Mouse (Mus musculus) midbrain, embryonic 14.5 days (tissue): ENCODE data around the gene Rab3c. TPM values are rescaled to one million over a fixed set of nuclear protein-coding genes. Genes with fewer than 3 reads are reported as not detected.

ENCODE experiments used
- ATAC-seq: fragments of 200-750 bp; cut with Nextera tagmentation; 2 replicates; pipeline ENCODE4 v1.8.0; 2017; ENCODE audit warnings: moderate number of reproducible peaks, moderate library complexity; ENCODE audit not compliant: low FRiP score, low TSS enrichment
- DNase-seq: peaks from one replicate; pipeline ENCODE4 v3.0.0-alpha.2; 2015
- H3K27ac ChIP-seq: fragments of 300-500 bp; sonication (generic); replicated peaks from 2 replicates; pipeline ENCODE4 v1.5.1; 2014; ENCODE audit warnings: mild to moderate bottlenecking, low read depth, low read length, moderate library complexity
- H3K27me3 ChIP-seq: fragments of 300-500 bp; sonication (generic); 2 replicates; pipeline ENCODE4 v1.6.1; 2014; ENCODE audit warnings: low read length, control low read depth, mixed read lengths; ENCODE audit not compliant: control insufficient read depth, insufficient read depth
- H3K36me3 ChIP-seq: fragments of 300-500 bp; sonication (generic); 2 replicates; pipeline ENCODE4 v1.6.1; 2014; ENCODE audit warnings: low read length, control low read depth; ENCODE audit not compliant: control insufficient read depth, insufficient read depth
- H3K4me1 ChIP-seq: fragments of 300-500 bp; sonication (generic); 2 replicates; pipeline ENCODE4 v1.6.1; 2014; ENCODE audit warnings: mild to moderate bottlenecking, antibody characterized with exemption, low read length, control low read depth; ENCODE audit not compliant: control insufficient read depth, insufficient read depth
- H3K4me2 ChIP-seq: fragments of 300-500 bp; sonication (generic); 2 replicates; pipeline ENCODE4 v1.6.1; 2014; ENCODE audit warnings: mild to moderate bottlenecking, low read length, moderate library complexity
- H3K4me3 ChIP-seq: fragments of 300-500 bp; sonication (generic); replicated peaks from 2 replicates; pipeline ENCODE4 v1.5.1; 2014; ENCODE audit warnings: low read depth, low read length
- H3K9ac ChIP-seq: fragments of 300-500 bp; sonication (generic); replicated peaks from 2 replicates; pipeline ENCODE4 v1.6.1; 2014; ENCODE audit warnings: mild to moderate bottlenecking, low read length, moderate library complexity
- H3K9me3 ChIP-seq: fragments of 300-500 bp; sonication (generic); 2 replicates; pipeline ENCODE4 v1.6.1; 2016; ENCODE audit warnings: low read length, control low read depth, mixed read lengths; ENCODE audit not compliant: control insufficient read depth
- WGBS: fragments of 180-500 bp; shearing (Covaris S2); extraction: QIAGEN DNeasy Blood & Tissue Kit; methylation state at CpG from one replicate; pipeline ENCODE4 v1.1.7; 2014; 5-methylcytosine and 5-hydroxymethylcytosine counted together
- polyA plus RNA-seq: library from polyadenylated mRNA; unstranded; fragments of >200 nt; fragmentation: Nextera tagmentation; extraction: Ambion mirVana; gene quantifications from 2 replicates; pipeline ENCODE4 v1.2.1, GENCODE M21; 2014

The Rab3c gene
- polyA plus RNA-seq, 1 experiment from 2014 or later = 207 TPM

GRCm38 (mm10) chr13:110094998-110095397 lies 185.8 kb downstream of the Rab3c start:
- peak overlapping the region; percentile 84 for H3K27ac ChIP-seq
- WGBS = 46% methylated on average over 6 of the region's 6 CpGs
- H3K9me3 ChIP-seq = no peaks in the 10 kb centered on the region
- H3K4me1 ChIP-seq = peaks cover 26% of the 10 kb centered on the region
- peak overlapping the region; percentile 28 for H3K4me2 ChIP-seq
- H3K9ac ChIP-seq = no peak overlapping the region
- peak; percentile 58 for DNase-seq
- H3K27me3 ChIP-seq = no peaks in the 10 kb centered on the region
- H3K4me3 ChIP-seq = no peak overlapping the region
- peak; percentile 47; the same call in 1 of the 2 replicates for ATAC-seq
- H3K36me3 ChIP-seq = no peaks in the 10 kb centered on the region

- DNase-seq = peak; percentile 80
- Histone ChIP-seq H3K36me3 (no peaks in the 10 kb centered on the region), H3K27me3 (no peaks in the 10 kb centered on the region), H3K4me1 (peaks cover 26% of the 10 kb centered on the region), H3K9ac (no peak overlapping the region), H3K9me3 (no peaks in the 10 kb centered on the region), H3K4me3 (no peak overlapping the region), H3K4me2 (peak overlapping the region; percentile 28), H3K27ac (peak overlapping the region; percentile 84)
- peak; percentile 79 for ATAC-seq
- WGBS = 19% methylated on average over 17 of the region's 17 CpGs
These were observed 186.8 kb downstream of the Rab3c start for GRCm38 (mm10) chr13:110093720-110094685.

- Histone ChIP-seq H3K36me3 (peaks cover 15% of the 10 kb centered on the region), H3K4me3 (no peak overlapping the region), H3K27ac (no peak overlapping the region), H3K27me3 (no peaks in the 10 kb centered on the region), H3K9me3 (no peaks in the 10 kb centered on the region), H3K4me2 (no peak overlapping the region), H3K9ac (no peak overlapping the region), H3K4me1 (no peaks in the 10 kb centered on the region)
- 93% methylated on average over 8 of the region's 8 CpGs for WGBS
- ATAC-seq (no peak), DNase-seq (no peak)
These were observed 196.8 kb downstream of the Rab3c start for GRCm38 (mm10) chr13:110083961-110084360.

- Histone ChIP-seq H3K4me1 (no peaks in the 10 kb centered on the region), H3K27me3 (no peaks in the 10 kb centered on the region), H3K9me3 (no peaks in the 10 kb centered on the region), H3K36me3 (peaks cover 15% of the 10 kb centered on the region), H3K4me2 (no peak overlapping the region), H3K27ac (no peak overlapping the region), H3K4me3 (no peak overlapping the region), H3K9ac (no peak overlapping the region)
- DNase-seq = peak; percentile 43
- no peak for ATAC-seq
These were observed 199.6 kb downstream of the Rab3c start for GRCm38 (mm10) chr13:110081174-110081573.

GRCm38 (mm10) chr13:110075587-110075986 lies 205.2 kb downstream of the Rab3c start:
- H3K4me2 ChIP-seq = no peak overlapping the region
- no peaks in the 10 kb centered on the region for H3K27me3 ChIP-seq
- no peak overlapping the region for H3K9ac ChIP-seq
- no peak overlapping the region for H3K4me3 ChIP-seq
- no peaks in the 10 kb centered on the region for H3K36me3 ChIP-seq
- no peaks in the 10 kb centered on the region for H3K9me3 ChIP-seq
- DNase-seq (no peak), ATAC-seq (no peak)
- WGBS = 92% methylated on average over 9 of the region's 9 CpGs
- H3K27ac ChIP-seq = no peak overlapping the region
- peaks cover 14% of the 10 kb centered on the region; the same call in 1 of the 2 replicates for H3K4me1 ChIP-seq

GRCm38 (mm10) chr13:110074180-110074579 lies 206.6 kb downstream of the Rab3c start:
- no peak for ATAC-seq
- peak overlapping the region; percentile 2; the same call in 1 of the 2 replicates for H3K27ac ChIP-seq
- DNase-seq = peak; percentile 53

GRCm38 (mm10) chr13:110067149-110067548 lies 213.6 kb downstream of the Rab3c start:
- no peak for DNase-seq
- peaks cover 15% of the 10 kb centered on the region for H3K4me1 ChIP-seq
- H3K4me2 ChIP-seq = no peak overlapping the region
- 89% methylated on average over 3 of the region's 3 CpGs for WGBS
- no peaks in the 10 kb centered on the region for H3K27me3 ChIP-seq
- H3K27ac ChIP-seq = no peak overlapping the region
- 0 out of 2 replicates have a peak, but pooled peaks cover 3% of the 10 kb centered on the region for H3K36me3 ChIP-seq
- no peak overlapping the region for H3K4me3 ChIP-seq
- ATAC-seq = no peak
- H3K9ac ChIP-seq = no peak overlapping the region
- no peaks in the 10 kb centered on the region for H3K9me3 ChIP-seq

More at GRCm38 (mm10) chr13:110074180-110074579, 206.6 kb downstream of the Rab3c start:
- Histone ChIP-seq H3K9me3 (no peaks in the 10 kb centered on the region), H3K9ac (no peak overlapping the region), H3K27me3 (no peaks in the 10 kb centered on the region), H3K4me1 (peaks cover 14% of the 10 kb centered on the region; the same call in 1 of the 2 replicates), H3K4me2 (no peak overlapping the region), H3K4me3 (no peak overlapping the region), H3K36me3 (no peaks in the 10 kb centered on the region)
- 57% methylated on average over 2 of the region's 2 CpGs for WGBS

GRCm38 (mm10) chr13:110066674-110067073 lies 214.1 kb downstream of the Rab3c start:
- DNase-seq = no peak
- 87% methylated on average over 2 of the region's 2 CpGs for WGBS
- 0 out of 2 replicates have a peak, but pooled peaks cover 3% of the 10 kb centered on the region for H3K36me3 ChIP-seq
- H3K4me2 ChIP-seq = no peak overlapping the region
- H3K27me3 ChIP-seq = no peaks in the 10 kb centered on the region
- H3K4me3 ChIP-seq = no peak overlapping the region
- H3K9ac ChIP-seq = no peak overlapping the region
- no peak for ATAC-seq
- H3K4me1 ChIP-seq = peaks cover 14% of the 10 kb centered on the region
- H3K9me3 ChIP-seq = no peaks in the 10 kb centered on the region
- H3K27ac ChIP-seq = no peak overlapping the region
